Mouse (Mus musculus) spleen, adult 2 months (tissue): ENCODE data around the gene Coro1c. TPM values are rescaled to one million over a fixed set of nuclear protein-coding genes. Genes with fewer than 3 reads are reported as not detected.

Source experiments
- DNase-seq, 2 experiments: peaks; one replicate each; pipeline versions ENCODE4 v3.0.0 to v3.0.0-alpha.2; 2012 to 2021; ENCODE audit warnings: low spot score in 2 of 2, low read depth in 1 of 2
- H3K27ac ChIP-seq: fragments of 200-500 bp; 2 replicates; pipeline ENCODE4 v1.5.1; 2012; ENCODE audit warnings: low read length, inconsistent platforms; ENCODE audit not compliant: insufficient read depth
- H3K27me3 ChIP-seq: fragments of 200-500 bp; 2 replicates; pipeline ENCODE4 v1.6.1; 2012; ENCODE audit warnings: mild to moderate bottlenecking, moderate library complexity, low read length, inconsistent platforms; ENCODE audit not compliant: control insufficient read depth, insufficient read depth
- H3K36me3 ChIP-seq: fragments of 200-500 bp; 2 replicates; pipeline ENCODE4 v1.6.1; 2012; ENCODE audit warnings: mild to moderate bottlenecking, low read length, inconsistent platforms; ENCODE audit not compliant: control insufficient read depth, insufficient read depth
- H3K4me1 ChIP-seq: fragments of 200-500 bp; 2 replicates; pipeline ENCODE4 v1.6.1; 2011; ENCODE audit warnings: inconsistent platforms; ENCODE audit not compliant: control insufficient read depth, insufficient read depth, insufficient read length
- H3K4me3 ChIP-seq: fragments of 200-500 bp; 2 replicates; pipeline ENCODE4 v1.5.1; 2011; ENCODE audit warnings: mild to moderate bottlenecking, inconsistent platforms; ENCODE audit not compliant: insufficient read depth, insufficient read length; ENCODE audit errors: extremely low read depth
- CTCF ChIP-seq: fragments of 200-500 bp; IDR thresholded peaks from 2 replicates; pipeline ENCODE4 v1.5.1; 2011; ENCODE audit warnings: mild to moderate bottlenecking, inconsistent platforms; ENCODE audit not compliant: insufficient read depth, insufficient read length, insufficient replicate concordance; ENCODE audit errors: extremely low read depth
- POLR2A ChIP-seq: fragments of 200-500 bp; IDR thresholded peaks from 2 replicates; pipeline ENCODE4 v1.6.1; 2011; ENCODE audit warnings: low read depth, low read length, inconsistent platforms
- WGBS: fragments of 180-500 bp; shearing (Covaris S2); methylation state at CpG from one replicate; pipeline ENCODE4 v1.1.7; 2018; 5-methylcytosine and 5-hydroxymethylcytosine counted together
- polyA plus RNA-seq: library from polyadenylated mRNA; depleted of rRNA; stranded (reverse); fragments of >200 nt; gene quantifications from 2 replicates; pipeline ENCODE4 v1.2.3, GENCODE M21; 2012

Gene Coro1c
- polyA plus RNA-seq, 1 experiment = 38.3 TPM

- WGBS = 93% methylated on average over 17 of the region's 17 CpGs
- no peak overlapping the region for H3K4me3 ChIP-seq
- H3K36me3 ChIP-seq = peaks cover 18% of the 10 kb centered on the region
- H3K4me1 ChIP-seq = no peaks in the 10 kb centered on the region
- DNase-seq = no peak
- TF ChIP-seq CTCF (no peak), POLR2A (no peak)
- H3K27ac ChIP-seq = no peak overlapping the region
- H3K27me3 ChIP-seq = no peaks in the 10 kb centered on the region
Measured at GRCm38 (mm10) chr5:113878943-113879617, 29.5 kb downstream of the Coro1c start.

- Histone ChIP-seq H3K36me3 (peaks cover 18% of the 10 kb centered on the region), H3K4me3 (no peak overlapping the region), H3K27me3 (no peaks in the 10 kb centered on the region), H3K27ac (no peak overlapping the region), H3K4me1 (peaks cover 5% of the 10 kb centered on the region; the same call in 1 of the 2 replicates)
- 88% methylated on average over 3 of the region's 3 CpGs for WGBS
- no peak for DNase-seq
- no peak for TF ChIP-seq POLR2A
- no peak for TF ChIP-seq CTCF
Measured at GRCm38 (mm10) chr5:113877565-113877964, 31.0 kb downstream of the Coro1c start.

GRCm38 (mm10) chr5:113876176-113876575, 32.4 kb downstream of the Coro1c start:
- Histone ChIP-seq H3K27ac (no peak overlapping the region), H3K36me3 (peaks cover 11% of the 10 kb centered on the region; the same call in 1 of the 2 replicates), H3K4me3 (no peak overlapping the region), H3K4me1 (peaks cover 7% of the 10 kb centered on the region; the same call in 1 of the 2 replicates), H3K27me3 (no peaks in the 10 kb centered on the region)
- TF ChIP-seq CTCF (no peak), POLR2A (no peak)
- DNase-seq = no peak
- WGBS = 87% methylated on average over 7 of the region's 7 CpGs

GRCm38 (mm10) chr5:113875625-113876024, 32.9 kb downstream of the Coro1c start:
- peaks cover 10% of the 10 kb centered on the region; the same call in 1 of the 2 replicates for H3K4me1 ChIP-seq

GRCm38 (mm10) chr5:113874063-113875024, 34.2 kb downstream of the Coro1c start:
- TF ChIP-seq CTCF (no peak), POLR2A (no peak)
- Histone ChIP-seq H3K27ac (no peak overlapping the region), H3K4me1 (peaks cover 13% of the 10 kb centered on the region; the same call in 1 of the 2 replicates), H3K4me3 (no peak overlapping the region), H3K36me3 (peaks cover 8% of the 10 kb centered on the region; the same call in 1 of the 2 replicates), H3K27me3 (no peaks in the 10 kb centered on the region)
- 88% methylated on average over 19 of the region's 19 CpGs for WGBS
- DNase-seq = no peak

More at GRCm38 (mm10) chr5:113875625-113876024, 32.9 kb downstream of the Coro1c start:
- H3K27ac ChIP-seq = no peak overlapping the region
- 95% methylated on average over 4 of the region's 4 CpGs for WGBS
- no peak overlapping the region for H3K4me3 ChIP-seq
- H3K36me3 ChIP-seq = peaks cover 8% of the 10 kb centered on the region; the same call in 1 of the 2 replicates
- no peak for DNase-seq
- no peaks in the 10 kb centered on the region for H3K27me3 ChIP-seq
- TF ChIP-seq CTCF = no peak
- TF ChIP-seq POLR2A = no peak

GRCm38 (mm10) chr5:113872936-113873912, 35.3 kb downstream of the Coro1c start:
- Histone ChIP-seq H3K36me3 (peaks cover 7% of the 10 kb centered on the region; the same call in 1 of the 2 replicates), H3K4me1 (peaks cover 16% of the 10 kb centered on the region; the same call in 1 of the 2 replicates), H3K4me3 (no peak overlapping the region), H3K27ac (0 out of 2 replicates have a peak overlapping the region, but pooled peaks have one; percentile 30), H3K27me3 (no peaks in the 10 kb centered on the region)
- WGBS = 66% methylated on average over 13 of the region's 15 CpGs
- DNase-seq = no peak
- TF ChIP-seq CTCF (no peak), POLR2A (no peak)
